Mouse (Mus musculus) intestine, embryonic 16.5 days (tissue): ENCODE data around the gene Daam2. TPM values are rescaled to one million over a fixed set of nuclear protein-coding genes. Genes with fewer than 3 reads are reported as not detected.
A peak's percentile ranks its signal among the peaks of the same experiment; 100 is the strongest.

Experiments used
- ATAC-seq: fragments of 200-750 bp; cut with Nextera tagmentation; 2 replicates; pipeline ENCODE4 v1.8.0; 2017; ENCODE audit warnings: moderate TSS enrichment, moderate library complexity
- H3K27ac ChIP-seq: fragments of 300-500 bp; sonication (generic); 2 replicates; pipeline ENCODE4 v1.5.1; 2014; ENCODE audit warnings: mild to moderate bottlenecking, low read length
- H3K27me3 ChIP-seq: fragments of 300-500 bp; sonication (generic); replicated peaks from 2 replicates; pipeline ENCODE4 v1.6.1; 2014; ENCODE audit warnings: low read length, control low read depth, mixed read lengths; ENCODE audit not compliant: control insufficient read depth, insufficient read depth
- H3K36me3 ChIP-seq: fragments of 300-500 bp; sonication (generic); 2 replicates; pipeline ENCODE4 v1.6.1; 2014; ENCODE audit warnings: low read length, control low read depth; ENCODE audit not compliant: control insufficient read depth, insufficient read depth
- H3K4me1 ChIP-seq: fragments of 300-500 bp; sonication (generic); 2 replicates; pipeline ENCODE4 v1.6.1; 2014; ENCODE audit warnings: low read length, control low read depth, mixed read lengths; ENCODE audit not compliant: control insufficient read depth, insufficient read depth
- H3K4me2 ChIP-seq: fragments of 300-500 bp; sonication (generic); 2 replicates; pipeline ENCODE4 v1.6.1; 2014; ENCODE audit warnings: low read depth, low read length, control low read depth
- H3K4me3 ChIP-seq: fragments of 300-500 bp; sonication (generic); 2 replicates; pipeline ENCODE4 v1.5.1; 2014; ENCODE audit warnings: mild to moderate bottlenecking, low read length
- H3K9ac ChIP-seq: fragments of 300-500 bp; sonication (generic); 2 replicates; pipeline ENCODE4 v1.6.1; 2014; ENCODE audit warnings: low read depth, low read length
- H3K9me3 ChIP-seq: fragments of 300-500 bp; sonication (generic); 2 replicates; pipeline ENCODE4 v1.6.1; 2016; ENCODE audit warnings: low read length, control low read depth; ENCODE audit not compliant: control insufficient read depth
- WGBS: fragments of 180-500 bp; shearing (Covaris S2); extraction: QIAGEN DNeasy Blood & Tissue Kit; methylation state at CpG from one replicate; pipeline ENCODE4 v1.1.7; 2014; 5-methylcytosine and 5-hydroxymethylcytosine counted together
- polyA plus RNA-seq: library from polyadenylated mRNA; unstranded; fragments of >200 nt; fragmentation: Nextera tagmentation; extraction: Ambion mirVana; gene quantifications from 2 replicates; pipeline ENCODE4 v1.2.1, GENCODE M21; 2015

The Daam2 gene
- 3.3 and 3.5 TPM in 2 replicates for polyA plus RNA-seq

GRCm38 (mm10) chr17:49563830-49564470 lies at the start of gene Daam2:
Gene Daam2 (minus strand): TSS chr17:49564343.
- H3K36me3 ChIP-seq = no peaks in the 10 kb centered on the region
- H3K4me3 ChIP-seq = peak within 1 kb of the TSS; percentile 57
- 2% methylated on average over 38 of the region's 38 CpGs for WGBS
- H3K27ac ChIP-seq = peak within 1 kb of the TSS; percentile 79
- H3K9me3 ChIP-seq = no peaks in the 10 kb centered on the region
- ATAC-seq = peak; percentile 95
- H3K27me3 ChIP-seq = no peaks in the 10 kb centered on the region
- H3K4me2 ChIP-seq = peak within 1 kb of the TSS; percentile 74
- peak within 1 kb of the TSS; percentile 74 for H3K9ac ChIP-seq
- H3K4me1 ChIP-seq = peaks cover 9% of the 10 kb centered on the region; the same call in 1 of the 2 replicates

- Histone ChIP-seq H3K9ac (no peak overlapping the region), H3K27ac (no peak overlapping the region), H3K4me2 (no peak overlapping the region), H3K27me3 (no peaks in the 10 kb centered on the region), H3K36me3 (no peaks in the 10 kb centered on the region), H3K4me3 (no peak overlapping the region), H3K4me1 (no peaks in the 10 kb centered on the region; the same call in 1 of the 2 replicates), H3K9me3 (no peaks in the 10 kb centered on the region)
- ATAC-seq = no peak
- 49% methylated on average over 8 of the region's 8 CpGs for WGBS
These were observed 46.2 kb upstream of the Daam2 start for GRCm38 (mm10) chr17:49610296-49610695.

- 64% methylated on average over 7 of the region's 7 CpGs for WGBS
- Histone ChIP-seq H3K4me1 (no peaks in the 10 kb centered on the region), H3K27me3 (no peaks in the 10 kb centered on the region), H3K4me3 (no peak overlapping the region), H3K9me3 (no peaks in the 10 kb centered on the region), H3K9ac (no peak overlapping the region), H3K4me2 (no peak overlapping the region), H3K27ac (no peak overlapping the region), H3K36me3 (no peaks in the 10 kb centered on the region)
- no peak for ATAC-seq
These were observed 43.3 kb upstream of the Daam2 start for GRCm38 (mm10) chr17:49607351-49608027.

- no peaks in the 10 kb centered on the region for H3K27me3 ChIP-seq
- no peak for ATAC-seq
- WGBS = 71% methylated on average over 4 of the region's 4 CpGs
These were observed 41.3 kb upstream of the Daam2 start for GRCm38 (mm10) chr17:49605397-49605796.

DNA sequence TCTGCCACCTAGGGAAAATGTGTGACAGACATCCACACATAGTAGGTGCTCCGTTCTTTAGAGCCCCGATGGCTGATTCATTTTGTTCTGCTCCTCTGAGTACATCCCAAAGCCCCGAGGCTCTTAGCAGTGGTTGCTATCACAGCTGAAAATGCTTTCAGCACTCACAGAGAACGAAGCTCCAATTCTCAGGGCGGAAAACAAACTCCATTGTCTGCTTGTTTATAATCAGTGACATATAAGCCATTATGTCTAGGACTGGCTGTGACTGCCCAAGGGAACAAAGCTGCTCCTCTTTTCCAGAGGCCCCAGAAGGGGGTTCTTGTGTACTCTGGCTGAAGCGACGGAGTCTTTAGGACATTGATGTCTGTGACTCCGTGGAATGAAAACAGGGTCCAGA lies 25.9 kb upstream of the Daam2 start:
- no peaks in the 10 kb centered on the region for H3K27me3 ChIP-seq
- no peaks in the 10 kb centered on the region for H3K36me3 ChIP-seq
- 34% methylated on average over 8 of the region's 8 CpGs for WGBS
- ATAC-seq = no peak
- no peaks in the 10 kb centered on the region for H3K9me3 ChIP-seq
- no peak overlapping the region for H3K4me3 ChIP-seq
- H3K9ac ChIP-seq = no peak overlapping the region
- no peak overlapping the region for H3K27ac ChIP-seq
- no peak overlapping the region for H3K4me2 ChIP-seq
- H3K4me1 ChIP-seq = no peaks in the 10 kb centered on the region

More at GRCm38 (mm10) chr17:49605397-49605796, 41.3 kb upstream of the Daam2 start:
- Histone ChIP-seq H3K4me3 (no peak overlapping the region), H3K9me3 (no peaks in the 10 kb centered on the region), H3K4me1 (no peaks in the 10 kb centered on the region), H3K4me2 (no peak overlapping the region), H3K36me3 (no peaks in the 10 kb centered on the region), H3K27ac (no peak overlapping the region), H3K9ac (no peak overlapping the region)

- H3K27me3 ChIP-seq = no peaks in the 10 kb centered on the region
- H3K4me2 ChIP-seq = no peak overlapping the region
- ATAC-seq = no peak
- no peak overlapping the region for H3K27ac ChIP-seq
- H3K36me3 ChIP-seq = no peaks in the 10 kb centered on the region
- no peak overlapping the region for H3K4me3 ChIP-seq
- WGBS = 43% methylated on average over 11 of the region's 11 CpGs
- no peaks in the 10 kb centered on the region for H3K4me1 ChIP-seq
- no peaks in the 10 kb centered on the region for H3K9me3 ChIP-seq
- no peak overlapping the region for H3K9ac ChIP-seq
These were observed 18.3 kb upstream of the Daam2 start for GRCm38 (mm10) chr17:49582471-49582870.

- no peak for ATAC-seq
- Histone ChIP-seq H3K27me3 (no peaks in the 10 kb centered on the region), H3K36me3 (no peaks in the 10 kb centered on the region), H3K9me3 (no peaks in the 10 kb centered on the region), H3K4me3 (no peak overlapping the region), H3K9ac (no peak overlapping the region), H3K4me2 (no peak overlapping the region), H3K27ac (no peak overlapping the region), H3K4me1 (no peaks in the 10 kb centered on the region)
- WGBS = 96% methylated on average over 3 of the region's 3 CpGs
These were observed 13.2 kb upstream of the Daam2 start for GRCm38 (mm10) chr17:49577321-49577720.

DNA sequence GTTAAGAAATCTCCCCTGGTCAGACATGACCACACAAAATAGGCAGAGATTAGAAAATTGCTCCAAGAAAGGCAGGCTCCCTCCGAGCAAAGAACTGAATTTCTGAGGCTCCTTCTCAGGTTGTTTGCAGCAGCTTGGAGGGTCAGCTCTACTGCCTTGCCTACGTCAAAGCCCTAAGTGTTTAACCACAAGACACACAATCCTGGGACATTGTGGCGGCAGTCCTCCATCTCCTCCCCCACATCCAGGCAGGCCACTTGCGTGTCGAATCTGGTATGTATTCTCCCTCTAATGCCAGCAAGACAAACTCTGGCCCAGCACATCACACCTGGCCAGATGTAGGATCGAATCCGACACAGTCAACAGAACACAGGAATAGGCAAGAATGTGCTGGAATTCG lies 4.6 kb upstream of the Daam2 start:
- Histone ChIP-seq H3K27me3 (no peaks in the 10 kb centered on the region), H3K9me3 (no peaks in the 10 kb centered on the region), H3K4me3 (no peak overlapping the region), H3K36me3 (no peaks in the 10 kb centered on the region), H3K27ac (no peak overlapping the region), H3K9ac (no peak overlapping the region), H3K4me2 (no peak overlapping the region), H3K4me1 (no peaks in the 10 kb centered on the region)
- no peak for ATAC-seq
- 69% methylated on average over 8 of the region's 8 CpGs for WGBS

DNA sequence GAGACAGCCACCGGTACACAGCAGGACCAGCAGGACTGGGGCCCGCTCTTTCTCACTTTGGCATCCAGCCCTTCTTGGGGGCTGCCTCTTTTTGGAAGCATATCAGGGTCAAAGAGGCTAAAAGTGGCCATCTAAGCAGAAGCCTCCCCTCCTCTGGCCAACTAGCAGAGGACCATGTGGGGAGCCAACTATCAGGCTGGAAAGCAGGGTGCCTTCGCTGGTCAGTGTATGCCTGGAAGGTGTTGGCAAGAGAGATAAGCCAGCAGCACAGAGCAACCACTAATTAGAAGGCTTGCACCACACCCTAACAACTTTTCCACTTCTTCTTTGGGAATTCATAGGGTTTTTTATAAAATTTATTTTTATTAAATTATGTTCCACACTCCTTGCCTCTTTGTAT lies 346 bp upstream of the Daam2 start:
- Histone ChIP-seq H3K9me3 (no peaks in the 10 kb centered on the region), H3K4me2 (peak overlapping the region; percentile 74), H3K9ac (peak overlapping the region; percentile 74), H3K27ac (peak overlapping the region; percentile 79; the same call in 1 of the 2 replicates), H3K4me3 (peak overlapping the region; percentile 57), H3K36me3 (no peaks in the 10 kb centered on the region), H3K4me1 (peaks cover 9% of the 10 kb centered on the region; the same call in 1 of the 2 replicates), H3K27me3 (no peaks in the 10 kb centered on the region)
- WGBS = 34% methylated on average over 3 of the region's 3 CpGs
- ATAC-seq = peak; percentile 29
